Mouse (Mus musculus) thymus, adult 2 months (tissue): ENCODE measurements at regions not wholly inside any gene's neighbourhood (a gene's known extent, or its start where the extent isn't known, plus 50 kb on each side); places are given as distances from the start of the nearest gene placed in this dataset.

Experiments used
- CTCF ChIP-seq: fragments of 200-500 bp; IDR thresholded peaks from 2 replicates; pipeline ENCODE4 v1.5.1; 2012; ENCODE audit warnings: mild to moderate bottlenecking, control low read depth, low read length, moderate library complexity, borderline replicate concordance; ENCODE audit not compliant: control insufficient read depth, poor library complexity, insufficient read depth; ENCODE audit errors: extremely low read depth
- POLR2A ChIP-seq: fragments of 200-500 bp; IDR thresholded peaks from 2 replicates; pipeline ENCODE4 v1.6.1; 2012; ENCODE audit warnings: mild to moderate bottlenecking, low read length, control low read depth, moderate library complexity; ENCODE audit not compliant: control insufficient read depth, poor library complexity, insufficient read depth; ENCODE audit errors: extremely low read depth

DNA sequence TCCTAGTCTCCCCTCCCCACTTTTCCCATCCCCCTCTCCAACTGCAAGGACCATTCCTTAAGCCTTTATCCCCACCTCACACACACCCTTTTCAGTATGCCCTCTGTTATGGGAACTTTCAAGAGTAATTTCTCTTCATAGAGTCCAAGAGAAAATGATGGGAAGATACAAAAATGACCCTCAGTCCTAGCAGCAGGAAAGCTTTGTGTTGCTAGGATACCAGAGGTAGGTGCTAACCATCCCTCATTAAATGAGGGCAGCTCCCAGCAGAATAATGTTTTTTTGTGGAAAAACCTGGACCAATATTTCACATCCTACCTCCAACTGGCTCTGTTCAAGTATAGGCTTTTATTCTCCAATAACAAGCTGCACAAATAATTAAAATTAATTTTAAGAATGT is 296.7 kb upstream of the Epha4 start:
- no peak for TF ChIP-seq CTCF
- TF ChIP-seq POLR2A = no peak
